Mouse (Mus musculus) mouse embryonic stem cell (cell line): ENCODE data around the gene Pxn.
"Not testable (repeated sequence)": the region's sequence is repeated elsewhere in the genome, so short reads cannot be mapped to it uniquely, and the experiment has no call there.

Experiments
- in situ Hi-C, 2 experiments: fragments of 300-500 bp; cut with MboI; formaldehyde crosslinking; loops; 1 replicate in 1 of 2; 3 replicates in 1 of 2; pipeline ENCODE4 v1.14.3; 2019 to 2020; ENCODE audit warnings: low sequenced_read_pairs in 2 of 2, low pct_unique_long_range_greater_than_20kb in 1 of 2, mixed read lengths in 1 of 2; ENCODE audit not compliant: unreplicated experiment in 1 of 2

The Pxn gene

GRCm38 (mm10) chr5:115483947-115484920, 22.2 kb upstream of the Pxn start, which contains the start of gene Sirt4:
TSS of gene Sirt4 (minus strand) at chr5:115484725.
- in situ Hi-C loops = no loop called here

GRCm38 (mm10) chr5:115484996-115485395, 21.5 kb upstream of the Pxn start:
- in situ Hi-C loops = no loop called here

GRCm38 (mm10) chr5:115485489-115486205, 20.8 kb upstream of the Pxn start:
- in situ Hi-C loops = no loop called here

- in situ Hi-C loops = no loop called here
Measured at GRCm38 (mm10) chr5:115486726-115487125, 19.8 kb upstream of the Pxn start.

GRCm38 (mm10) chr5:115487353-115487752, 19.1 kb upstream of the Pxn start:
- in situ Hi-C loops = no loop called here

GRCm38 (mm10) chr5:115487942-115488580, 18.4 kb upstream of the Pxn start:
- in situ Hi-C loops = no loop called here

- in situ Hi-C loops = no loop called here
Measured at GRCm38 (mm10) chr5:115488841-115489698, 17.4 kb upstream of the Pxn start.

- in situ Hi-C loops = loop anchor here in 1 of 2 experiments (5.0 kb wide), 1 partner anchor 47 kb away; no protein-coding TSS in a partner anchor
Measured at GRCm38 (mm10) chr5:115489699-115490637, 16.5 kb upstream of the Pxn start.

GRCm38 (mm10) chr5:115490638-115491000, 15.9 kb upstream of the Pxn start:
- in situ Hi-C loops = loop anchor here in 1 of 2 experiments (5.0 kb wide), 1 partner anchor 47 kb away; no protein-coding TSS in a partner anchor

- in situ Hi-C loops = loop anchor here in 1 of 2 experiments (5.0 kb wide), 1 partner anchor 46 kb away; no protein-coding TSS in a partner anchor
Measured at GRCm38 (mm10) chr5:115491076-115491475, 15.4 kb upstream of the Pxn start.

- in situ Hi-C loops = loop anchor here in 1 of 2 experiments (5.0 kb wide), 1 partner anchor 45 kb away; no protein-coding TSS in a partner anchor
Measured at GRCm38 (mm10) chr5:115491771-115492322, 14.6 kb upstream of the Pxn start.

- in situ Hi-C loops = loop anchor here in 1 of 2 experiments (5.0 kb wide), 1 partner anchor 44 kb away; no protein-coding TSS in a partner anchor
Measured at GRCm38 (mm10) chr5:115492711-115493335, 13.7 kb upstream of the Pxn start.

GRCm38 (mm10) chr5:115493441-115493840, 13.0 kb upstream of the Pxn start:
- in situ Hi-C loops = loop anchor here in 1 of 2 experiments (5.0 kb wide), 1 partner anchor 44 kb away; no protein-coding TSS in a partner anchor

GRCm38 (mm10) chr5:115495618-115496017, 10.9 kb upstream of the Pxn start:
- in situ Hi-C loops = not testable (repeated sequence)

- in situ Hi-C loops = no loop called here
Measured at GRCm38 (mm10) chr5:115497033-115497432, 9.4 kb upstream of the Pxn start.
